Mouse (Mus musculus): ENCODE data around the gene Pou3f1.
"Not testable (repeated sequence)": the region's sequence is repeated elsewhere in the genome, so short reads cannot be mapped to it uniquely, and the experiment has no call there.

The Pou3f1 gene

GRCm38 (mm10) chr4:124685897-124686402, 29.3 kb downstream of the Pou3f1 start:
- DNase-seq (ENCODE audit: low read depth, low spot score): no peak

GRCm38 (mm10) chr4:124691455-124691854, 34.8 kb downstream of the Pou3f1 start:
- no peak for DNase-seq (ENCODE audit: low read depth, low spot score)

- no peak for DNase-seq (ENCODE audit: low read depth, low spot score)
These were observed 35.8 kb downstream of the Pou3f1 start for GRCm38 (mm10) chr4:124692416-124692861.

- peak; percentile 79 for DNase-seq (ENCODE audit: low read depth, low spot score)
These were observed 36.7 kb downstream of the Pou3f1 start, which contains the start of gene Utp11 for GRCm38 (mm10) chr4:124693135-124693894. Utp11 (minus strand) TSS chr4:124693600.

GRCm38 (mm10) chr4:124694572-124694971, 38.0 kb downstream of the Pou3f1 start:
- DNase-seq (ENCODE audit: low read depth, low spot score): no peak

- no peak for DNase-seq (ENCODE audit: low read depth, low spot score)
These were observed 39.3 kb downstream of the Pou3f1 start for GRCm38 (mm10) chr4:124695786-124696516.

- DNase-seq (ENCODE audit: low read depth, low spot score): no peak
These were observed 43.2 kb downstream of the Pou3f1 start for GRCm38 (mm10) chr4:124699791-124700190.

GRCm38 (mm10) chr4:124700248-124700971, 43.8 kb downstream of the Pou3f1 start, which contains the start of gene Fhl3:
Fhl3 (plus strand) TSS chr4:124700701.
- peak; percentile 31 for DNase-seq (ENCODE audit: low read depth, low spot score)

GRCm38 (mm10) chr4:124701052-124701845, 44.6 kb downstream of the Pou3f1 start:
- no peak for DNase-seq (ENCODE audit: low read depth, low spot score)

- no peak for DNase-seq (ENCODE audit: low read depth, low spot score)
These were observed 45.3 kb downstream of the Pou3f1 start for GRCm38 (mm10) chr4:124701916-124702315.

- no peak for DNase-seq (ENCODE audit: low read depth, low spot score)
These were observed 46.8 kb downstream of the Pou3f1 start for GRCm38 (mm10) chr4:124703406-124703805.

- no peak for DNase-seq (ENCODE audit: low read depth, low spot score)
These were observed 47.5 kb downstream of the Pou3f1 start for GRCm38 (mm10) chr4:124703881-124704796.

GRCm38 (mm10) chr4:124704797-124705474, 48.3 kb downstream of the Pou3f1 start:
- no peak for DNase-seq (ENCODE audit: low read depth, low spot score)

- no peak for DNase-seq (ENCODE audit: low read depth, low spot score)
These were observed 49.2 kb downstream of the Pou3f1 start for GRCm38 (mm10) chr4:124705661-124706269.

GRCm38 (mm10) chr4:124707381-124708199, 51.0 kb downstream of the Pou3f1 start:
- not testable (repeated sequence) for DNase-seq (ENCODE audit: low read depth, low spot score)

GRCm38 (mm10) chr4:124708200-124708517, 51.6 kb downstream of the Pou3f1 start:
- not testable (repeated sequence) for DNase-seq (ENCODE audit: low read depth, low spot score)

GRCm38 (mm10) chr4:124708518-124709477, 52.2 kb downstream of the Pou3f1 start:
- peak; percentile 27 for DNase-seq (ENCODE audit: low read depth, low spot score)
